Mouse (Mus musculus) small intestine, adult 2 months (tissue): ENCODE measurements around the gene Gchfr. TPM values are rescaled to one million over a fixed set of nuclear protein-coding genes. Genes with fewer than 3 reads are reported as not detected.

Experiments
- H3K27ac ChIP-seq: fragments of 200-500 bp; 2 replicates; pipeline ENCODE4 v1.5.1; 2012; ENCODE audit warnings: low read depth, low read length, control low read depth, inconsistent platforms; ENCODE audit not compliant: insufficient read depth
- H3K27me3 ChIP-seq: fragments of 200-500 bp; 2 replicates; pipeline ENCODE4 v1.6.1; 2012; ENCODE audit warnings: mild to moderate bottlenecking, moderate library complexity, low read length, inconsistent platforms; ENCODE audit not compliant: control insufficient read depth, insufficient read depth
- H3K36me3 ChIP-seq: fragments of 200-500 bp; 2 replicates; pipeline ENCODE4 v1.6.1; 2012; ENCODE audit warnings: mild to moderate bottlenecking, low read length, control low read depth, inconsistent platforms; ENCODE audit not compliant: control insufficient read depth, insufficient read depth
- H3K4me1 ChIP-seq: fragments of 200-500 bp; 2 replicates; pipeline ENCODE4 v1.6.1; 2012; ENCODE audit warnings: low read length, inconsistent platforms, mixed read lengths; ENCODE audit not compliant: control insufficient read depth, insufficient read depth, insufficient read length
- H3K4me3 ChIP-seq: fragments of 200-500 bp; 2 replicates; pipeline ENCODE4 v1.5.1; 2012; ENCODE audit warnings: low read depth, mild to moderate bottlenecking, control low read depth, inconsistent platforms, low read length, moderate library complexity
- CTCF ChIP-seq: fragments of 200-500 bp; IDR thresholded peaks from 2 replicates; pipeline ENCODE4 v1.5.1; 2012; ENCODE audit warnings: low read depth, mild to moderate bottlenecking, control low read depth, inconsistent platforms, low read length, moderate library complexity, mixed read lengths; ENCODE audit not compliant: insufficient replicate concordance, insufficient read length; ENCODE audit errors: extremely low read depth
- POLR2A ChIP-seq: fragments of 200-500 bp; IDR thresholded peaks from 2 replicates; pipeline ENCODE4 v1.6.1; 2012; ENCODE audit warnings: low read depth, mild to moderate bottlenecking, control low read depth, inconsistent platforms, low read length, moderate library complexity
- WGBS: fragments of 180-500 bp; shearing (Covaris S2); methylation state at CpG from one replicate; pipeline ENCODE4 v1.1.7; 2018; 5-methylcytosine and 5-hydroxymethylcytosine counted together
- polyA plus RNA-seq: library from polyadenylated mRNA; depleted of rRNA; stranded (reverse); fragments of >200 nt; gene quantifications from 2 replicates; pipeline ENCODE4 v1.2.3, GENCODE M21; 2012; rRNA removed

The Gchfr gene
- 35.0 and 107 TPM in 2 replicates for polyA plus RNA-seq

GRCm38 (mm10) chr2:119166901-119167865 lies at the start of gene Gchfr:
Gene Gchfr, plus strand, starts transcription at chr2:119167773.
- Histone ChIP-seq H3K36me3 (no peaks in the 10 kb centered on the region; the same call in 1 of the 2 replicates), H3K27me3 (no peaks in the 10 kb centered on the region), H3K4me1 (peaks cover 14% of the 10 kb centered on the region), H3K4me3 (peak within 1 kb of the TSS; percentile 68), H3K27ac (peak within 1 kb of the TSS; percentile 92)
- under 1% methylated on average over 60 of the region's 60 CpGs for whole genome bisulfite sequencing
- no peak for TF ChIP-seq POLR2A
- TF ChIP-seq CTCF = no peak

GRCm38 (mm10) chr2:119136346-119136898 lies 31.2 kb upstream of the Gchfr start:
- 74% methylated on average over 5 of the region's 5 CpGs for WGBS
- TF ChIP-seq POLR2A (no peak), CTCF (no peak)
- Histone ChIP-seq H3K36me3 (peaks cover 46% of the 10 kb centered on the region), H3K4me1 (no peaks in the 10 kb centered on the region), H3K27me3 (no peaks in the 10 kb centered on the region), H3K4me3 (no peak overlapping the region), H3K27ac (no peak overlapping the region)

GRCm38 (mm10) chr2:119145199-119145598 lies 22.4 kb upstream of the Gchfr start:
- H3K4me1 ChIP-seq = no peaks in the 10 kb centered on the region
- peak; percentile 54; the same call in 1 of the 2 replicates for TF ChIP-seq CTCF
- TF ChIP-seq POLR2A = no peak
- 84% methylated on average over 2 of the region's 2 CpGs for whole genome bisulfite sequencing
- H3K27ac ChIP-seq = no peak overlapping the region
- H3K27me3 ChIP-seq = no peaks in the 10 kb centered on the region
- H3K4me3 ChIP-seq = no peak overlapping the region
- H3K36me3 ChIP-seq = peaks cover 84% of the 10 kb centered on the region

GRCm38 (mm10) chr2:119146435-119146834 lies 21.1 kb upstream of the Gchfr start:
- Histone ChIP-seq H3K27ac (no peak overlapping the region), H3K27me3 (no peaks in the 10 kb centered on the region), H3K36me3 (peaks cover 86% of the 10 kb centered on the region), H3K4me3 (no peak overlapping the region), H3K4me1 (no peaks in the 10 kb centered on the region)
- TF ChIP-seq CTCF (no peak), POLR2A (no peak)
- 76% methylated on average over 6 of the region's 6 CpGs for WGBS

DNA sequence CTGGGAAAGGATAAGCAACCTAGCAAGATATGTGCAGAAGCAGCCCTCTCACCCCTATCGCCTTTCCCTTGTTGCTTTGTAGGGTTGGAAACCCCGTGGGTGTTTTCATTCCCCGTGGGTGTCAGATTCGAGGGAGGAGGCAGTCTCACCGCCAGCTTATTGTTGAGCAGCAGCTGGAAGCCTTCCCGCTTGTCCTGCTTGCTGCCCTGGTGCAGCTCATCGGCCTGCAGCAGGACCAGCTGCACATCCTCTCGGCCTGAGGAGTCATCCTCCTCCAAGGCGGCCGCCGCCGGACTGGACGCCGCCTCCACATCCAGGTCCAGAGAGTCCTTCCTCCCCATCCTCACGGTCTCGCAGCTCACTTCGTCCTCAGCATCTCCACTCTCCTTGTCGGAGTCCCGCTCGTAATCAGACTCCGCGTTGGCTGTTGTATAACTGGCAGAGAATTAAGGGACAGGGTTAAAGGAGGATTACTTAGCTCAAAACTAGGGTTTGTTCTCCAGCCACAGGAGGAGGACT lies 20.4 kb upstream of the Gchfr start:
- H3K27me3 ChIP-seq = no peaks in the 10 kb centered on the region
- H3K36me3 ChIP-seq = peaks cover 85% of the 10 kb centered on the region
- H3K4me1 ChIP-seq = no peaks in the 10 kb centered on the region
- no peak overlapping the region for H3K4me3 ChIP-seq
- no peak overlapping the region for H3K27ac ChIP-seq
- TF ChIP-seq CTCF (no peak), POLR2A (no peak)
- 90% methylated on average over 22 of the region's 22 CpGs for WGBS

GRCm38 (mm10) chr2:119147775-119148174 lies 19.8 kb upstream of the Gchfr start:
- Histone ChIP-seq H3K36me3 (peaks cover 83% of the 10 kb centered on the region), H3K27ac (no peak overlapping the region), H3K4me3 (no peak overlapping the region), H3K27me3 (no peaks in the 10 kb centered on the region), H3K4me1 (no peaks in the 10 kb centered on the region)
- TF ChIP-seq CTCF = no peak
- TF ChIP-seq POLR2A = no peak
- WGBS = 91% methylated on average over 8 of the region's 8 CpGs

GRCm38 (mm10) chr2:119152255-119152654 lies 15.3 kb upstream of the Gchfr start:
- 84% methylated on average over 6 of the region's 6 CpGs for WGBS
- Histone ChIP-seq H3K4me3 (no peak overlapping the region), H3K4me1 (peaks cover 9% of the 10 kb centered on the region), H3K36me3 (peaks cover 60% of the 10 kb centered on the region), H3K27me3 (no peaks in the 10 kb centered on the region), H3K27ac (no peak overlapping the region)
- no peak for TF ChIP-seq CTCF
- no peak for TF ChIP-seq POLR2A
